Mouse (Mus musculus) myocyte (in vitro differentiated cells): ENCODE data around the gene Psapl1.
"Not testable (repeated sequence)": the region's sequence is repeated elsewhere in the genome, so short reads cannot be mapped to it uniquely, and the experiment has no call there.

Source experiments
- CEBPB ChIP-seq: IDR thresholded peaks from 2 replicates; pipeline ENCODE4 v1.6.1; 2011; ENCODE audit warnings: mild to moderate bottlenecking, moderate library complexity; ENCODE audit not compliant: poor library complexity, insufficient read depth, severe bottlenecking
- E2F4 ChIP-seq: IDR thresholded peaks from one replicate; pipeline ENCODE4 v1.6.1; 2011; ENCODE audit warnings: mild to moderate bottlenecking, control low read depth, moderate library complexity; ENCODE audit not compliant: insufficient read depth
- MAX ChIP-seq: IDR thresholded peaks from one replicate; pipeline ENCODE4 v1.6.1; 2011; ENCODE audit warnings: low read depth, mild to moderate bottlenecking, control low read depth
- MYOD1 ChIP-seq, 3 experiments: IDR thresholded peaks; one replicate each; pipeline ENCODE4 v1.6.1; 2011; ENCODE audit warnings: control low read depth in 2 of 3, low read depth in 2 of 3, mild to moderate bottlenecking in 2 of 3, moderate library complexity in 1 of 3; ENCODE audit not compliant: insufficient read length in 2 of 3, control insufficient read depth in 1 of 3
- MYOG ChIP-seq, 3 experiments: IDR thresholded peaks; one replicate each; pipeline ENCODE4 v1.6.1; 2011; ENCODE audit warnings: control low read depth in 2 of 3, low read depth in 2 of 3, mild to moderate bottlenecking in 2 of 3; ENCODE audit not compliant: insufficient read length in 2 of 3, control insufficient read depth in 1 of 3, insufficient read depth in 1 of 3
- POLR2A ChIP-seq: IDR thresholded peaks from one replicate; pipeline ENCODE4 v1.6.1; 2011; ENCODE audit warnings: low read depth, mild to moderate bottlenecking, control low read depth, moderate library complexity; ENCODE audit not compliant: insufficient read length
- POLR2AphosphoS2 ChIP-seq: IDR thresholded peaks from one replicate; pipeline ENCODE4 v1.6.1; 2011; ENCODE audit warnings: low read depth, control low read depth; ENCODE audit not compliant: insufficient read length
- REST ChIP-seq: IDR thresholded peaks from one replicate; pipeline ENCODE4 v1.6.1; 2011; ENCODE audit warnings: mild to moderate bottlenecking, control low read depth, moderate library complexity; ENCODE audit not compliant: insufficient read depth, insufficient read length
- TCF12 ChIP-seq: IDR thresholded peaks from one replicate; pipeline ENCODE4 v1.6.1; 2011; ENCODE audit warnings: mild to moderate bottlenecking, control low read depth; ENCODE audit not compliant: poor library complexity, insufficient read depth, severe bottlenecking
- TCF3 ChIP-seq: IDR thresholded peaks from one replicate; pipeline ENCODE4 v1.6.1; 2011; ENCODE audit warnings: low read depth, control low read depth; ENCODE audit not compliant: insufficient read length
- USF1 ChIP-seq: IDR thresholded peaks from one replicate; pipeline ENCODE4 v1.6.1; 2011; ENCODE audit warnings: low read depth, mild to moderate bottlenecking, control low read depth, moderate library complexity

- not testable (repeated sequence) for TF ChIP-seq E2F4; POLR2A; MAX; POLR2AphosphoS2; USF1; TCF12; MYOD1 (IDR thresholded peaks at IDR 0.05; ENCODE audit: control insufficient read depth in 1 of 3, insufficient read length in 2 of 3, low read depth in 2 of 3); TCF3; MYOG (IDR thresholded peaks at IDR 0.05; ENCODE audit: control insufficient read depth in 1 of 3, insufficient read depth in 1 of 3, insufficient read length in 2 of 3, low read depth in 2 of 3); CEBPB; REST
These were observed 33.7 kb downstream of the Psapl1 start for GRCm38 (mm10) chr5:36237526-36237925.
